Mouse (Mus musculus) midbrain, embryonic 12.5 days (tissue): ENCODE results near the gene Rnpc3. TPM values are rescaled to one million over a fixed set of nuclear protein-coding genes. Genes with fewer than 3 reads are reported as not detected.
"Not testable (repeated sequence)": the region's sequence is repeated elsewhere in the genome, so short reads cannot be mapped to it uniquely, and the experiment has no call there.

ENCODE experiments used
- ATAC-seq: fragments of 200-750 bp; cut with Nextera tagmentation; 2 replicates; pipeline ENCODE4 v1.8.0; 2017; ENCODE audit warnings: low read depth, moderate TSS enrichment, moderate library complexity; ENCODE audit not compliant: low FRiP score
- H3K27ac ChIP-seq: fragments of 300-500 bp; sonication (generic); replicated peaks from 2 replicates; pipeline ENCODE4 v1.5.1; 2016; ENCODE audit warnings: mild to moderate bottlenecking
- H3K27me3 ChIP-seq: fragments of 300-500 bp; sonication (generic); 2 replicates; pipeline ENCODE4 v1.6.1; 2016; ENCODE audit warnings: mild to moderate bottlenecking
- H3K36me3 ChIP-seq: fragments of 300-500 bp; sonication (generic); 2 replicates; pipeline ENCODE4 v1.6.1; 2016
- H3K4me1 ChIP-seq: fragments of 300-500 bp; sonication (generic); 2 replicates; pipeline ENCODE4 v1.6.1; 2016
- H3K4me2 ChIP-seq: fragments of 300-500 bp; sonication (generic); replicated peaks from 2 replicates; pipeline ENCODE4 v1.6.1; 2016; ENCODE audit warnings: mild to moderate bottlenecking, moderate library complexity
- H3K4me3 ChIP-seq: fragments of 300-500 bp; sonication (generic); 2 replicates; pipeline ENCODE4 v1.5.1; 2016; ENCODE audit warnings: mild to moderate bottlenecking
- H3K9ac ChIP-seq: fragments of 300-500 bp; sonication (generic); replicated peaks from 2 replicates; pipeline ENCODE4 v1.6.1; 2016; ENCODE audit warnings: mild to moderate bottlenecking, moderate library complexity
- H3K9me3 ChIP-seq: fragments of 300-500 bp; sonication (generic); 2 replicates; pipeline ENCODE4 v1.6.1; 2016; ENCODE audit warnings: mild to moderate bottlenecking
- WGBS: fragments of 180-500 bp; shearing (Covaris S2); methylation state at CpG from one replicate; pipeline ENCODE4 v1.1.7; 2016; 5-methylcytosine and 5-hydroxymethylcytosine counted together
- polyA plus RNA-seq: library from polyadenylated mRNA; unstranded; fragments of >200 nt; fragmentation: Nextera tagmentation; extraction: Ambion mirVana; gene quantifications from 2 replicates; pipeline ENCODE4 v1.2.1, GENCODE M21; 2016

The Rnpc3 gene
- 57.8 and 59.2 TPM in 2 replicates for polyA plus RNA-seq

- H3K27ac ChIP-seq = peak within 1 kb of the TSS; percentile 99
- peaks cover 6% of the 10 kb centered on the region for H3K4me1 ChIP-seq
- peak within 1 kb of the TSS; percentile 74 for H3K4me3 ChIP-seq
- peak within 1 kb of the TSS; percentile 71 for H3K4me2 ChIP-seq
- H3K36me3 ChIP-seq = peaks cover 11% of the 10 kb centered on the region
- H3K9me3 ChIP-seq = no peaks in the 10 kb centered on the region
- WGBS = under 1% methylated on average over 70 of the region's 70 CpGs
- ATAC-seq = peak; percentile 98
- no peaks in the 10 kb centered on the region for H3K27me3 ChIP-seq
- peak within 1 kb of the TSS; percentile 80 for H3K9ac ChIP-seq
Measured at GRCm38 (mm10) chr3:113629606-113630359, at the start of gene Rnpc3. TSS of gene Rnpc3 (minus strand) at chr3:113630149.

GRCm38 (mm10) chr3:113656940-113657339, 27.0 kb upstream of the Rnpc3 start:
- Histone ChIP-seq H3K4me1 (no peaks in the 10 kb centered on the region), H3K9me3 (no peaks in the 10 kb centered on the region), H3K9ac (no peak overlapping the region), H3K27me3 (no peaks in the 10 kb centered on the region), H3K36me3 (no peaks in the 10 kb centered on the region), H3K27ac (no peak overlapping the region), H3K4me2 (no peak overlapping the region), H3K4me3 (no peak overlapping the region)
- WGBS = 69% methylated on average over 2 of the region's 2 CpGs
- peak; percentile 93 for ATAC-seq

- H3K4me1 ChIP-seq = no peaks in the 10 kb centered on the region
- 83% methylated on average over 3 of the region's 3 CpGs for WGBS
- no peaks in the 10 kb centered on the region for H3K36me3 ChIP-seq
- H3K27ac ChIP-seq = no peak overlapping the region
- ATAC-seq = no peak; the same call in 1 of the 2 replicates
- no peaks in the 10 kb centered on the region for H3K9me3 ChIP-seq
- H3K4me2 ChIP-seq = no peak overlapping the region
- H3K9ac ChIP-seq = no peak overlapping the region
- H3K27me3 ChIP-seq = no peaks in the 10 kb centered on the region
- no peak overlapping the region for H3K4me3 ChIP-seq
Measured at GRCm38 (mm10) chr3:113654335-113654734, 24.4 kb upstream of the Rnpc3 start.

GRCm38 (mm10) chr3:113651386-113651785, 21.4 kb upstream of the Rnpc3 start:
- ATAC-seq = 0 out of 2 replicates have a peak, but pooled peaks have one; percentile 27
- not testable (repeated sequence) for H3K4me2 ChIP-seq, H3K4me3 ChIP-seq, H3K9ac ChIP-seq, H3K36me3 ChIP-seq, H3K27ac ChIP-seq, H3K9me3 ChIP-seq, H3K27me3 ChIP-seq, H3K4me1 ChIP-seq
- WGBS = 45% methylated on average over 3 of the region's 3 CpGs

- ATAC-seq = no peak
- no peaks in the 10 kb centered on the region for H3K9me3 ChIP-seq
- WGBS = 90% methylated on average over 1 of the region's 1 CpGs
Measured at GRCm38 (mm10) chr3:113639545-113639944, 9.6 kb upstream of the Rnpc3 start.

GRCm38 (mm10) chr3:113634220-113634619, 4.3 kb upstream of the Rnpc3 start:
- peaks cover 6% of the 10 kb centered on the region for H3K4me1 ChIP-seq
- H3K9me3 ChIP-seq = no peaks in the 10 kb centered on the region
- H3K27ac ChIP-seq = no peak overlapping the region
- no peak overlapping the region for H3K4me3 ChIP-seq
- H3K9ac ChIP-seq = no peak overlapping the region
- H3K4me2 ChIP-seq = no peak overlapping the region
- H3K36me3 ChIP-seq = no peaks in the 10 kb centered on the region
- H3K27me3 ChIP-seq = no peaks in the 10 kb centered on the region
- no peak for ATAC-seq

More at GRCm38 (mm10) chr3:113639545-113639944, 9.6 kb upstream of the Rnpc3 start:
- H3K27ac ChIP-seq = no peak overlapping the region
- H3K4me2 ChIP-seq = no peak overlapping the region
- no peaks in the 10 kb centered on the region for H3K4me1 ChIP-seq
- no peak overlapping the region for H3K9ac ChIP-seq
- no peak overlapping the region for H3K4me3 ChIP-seq
- no peaks in the 10 kb centered on the region for H3K36me3 ChIP-seq
- no peaks in the 10 kb centered on the region for H3K27me3 ChIP-seq

- H3K9ac ChIP-seq = no peak overlapping the region
- no peak overlapping the region for H3K4me3 ChIP-seq
- H3K27me3 ChIP-seq = no peaks in the 10 kb centered on the region
- ATAC-seq = no peak
- H3K36me3 ChIP-seq = peaks cover 5% of the 10 kb centered on the region; the same call in 1 of the 2 replicates
- H3K4me1 ChIP-seq = peaks cover 6% of the 10 kb centered on the region
- H3K27ac ChIP-seq = no peak overlapping the region
- H3K9me3 ChIP-seq = no peaks in the 10 kb centered on the region
- H3K4me2 ChIP-seq = no peak overlapping the region
Measured at GRCm38 (mm10) chr3:113631611-113632010, 1.7 kb upstream of the Rnpc3 start.

GRCm38 (mm10) chr3:113630564-113630963, 615 bp upstream of the Rnpc3 start:
- H3K27me3 ChIP-seq = no peaks in the 10 kb centered on the region
- H3K9ac ChIP-seq = peak overlapping the region; percentile 80
- no peaks in the 10 kb centered on the region for H3K9me3 ChIP-seq
- 19% methylated on average over 13 of the region's 13 CpGs for WGBS
- H3K36me3 ChIP-seq = peaks cover 11% of the 10 kb centered on the region
- H3K4me2 ChIP-seq = peak overlapping the region; percentile 71
- peak; percentile 3; the same call in 1 of the 2 replicates for ATAC-seq
- H3K4me1 ChIP-seq = peaks cover 6% of the 10 kb centered on the region
- H3K27ac ChIP-seq = peak overlapping the region; percentile 99
- peak overlapping the region; percentile 74 for H3K4me3 ChIP-seq

GRCm38 (mm10) chr3:113606599-113606998, 23.4 kb downstream of the Rnpc3 start, which contains the start of gene Amy1:
TSS of gene Amy1 (minus strand) at chr3:113606699.
- ATAC-seq = no peak
- Histone ChIP-seq H3K4me2 (no peak within 1 kb of the TSS), H3K4me1 (no peaks in the 10 kb centered on the region), H3K4me3 (no peak within 1 kb of the TSS), H3K36me3 (peaks cover 17% of the 10 kb centered on the region), H3K9ac (no peak within 1 kb of the TSS), H3K27ac (no peak within 1 kb of the TSS), H3K9me3 (no peaks in the 10 kb centered on the region), H3K27me3 (no peaks in the 10 kb centered on the region)
- WGBS = 93% methylated on average over 2 of the region's 2 CpGs

GRCm38 (mm10) chr3:113590844-113591243, 39.1 kb downstream of the Rnpc3 start:
- Histone ChIP-seq H3K4me3 (no peak overlapping the region), H3K9me3 (no peaks in the 10 kb centered on the region), H3K9ac (no peak overlapping the region), H3K27ac (no peak overlapping the region), H3K4me2 (no peak overlapping the region), H3K27me3 (no peaks in the 10 kb centered on the region), H3K4me1 (no peaks in the 10 kb centered on the region), H3K36me3 (peaks cover 9% of the 10 kb centered on the region; the same call in 1 of the 2 replicates)
- no peak for ATAC-seq
- WGBS = 49% methylated on average over 1 of the region's 1 CpGs

GRCm38 (mm10) chr3:113574578-113574977, 55.4 kb downstream of the Rnpc3 start:
- Histone ChIP-seq H3K36me3 (no peaks in the 10 kb centered on the region), H3K9me3 (no peaks in the 10 kb centered on the region), H3K4me1 (no peaks in the 10 kb centered on the region), H3K9ac (no peak overlapping the region), H3K27ac (no peak overlapping the region), H3K27me3 (no peaks in the 10 kb centered on the region), H3K4me2 (no peak overlapping the region), H3K4me3 (no peak overlapping the region)
- ATAC-seq = no peak
- 77% methylated on average over 4 of the region's 4 CpGs for WGBS

- no peak overlapping the region for H3K4me3 ChIP-seq
- H3K27ac ChIP-seq = no peak overlapping the region
- no peaks in the 10 kb centered on the region for H3K36me3 ChIP-seq
- WGBS = 82% methylated on average over 2 of the region's 2 CpGs
- no peak overlapping the region for H3K9ac ChIP-seq
- no peaks in the 10 kb centered on the region for H3K4me1 ChIP-seq
- ATAC-seq = no peak
- H3K4me2 ChIP-seq = no peak overlapping the region
- H3K9me3 ChIP-seq = no peaks in the 10 kb centered on the region
- no peaks in the 10 kb centered on the region for H3K27me3 ChIP-seq
Measured at GRCm38 (mm10) chr3:113574138-113574537, 55.8 kb downstream of the Rnpc3 start.
